Mouse (Mus musculus) megakaryocyte, embryonic 14.5 days (primary cell): ENCODE data around the gene Gpt2.

Experiments used
- FLI1 ChIP-seq: IDR thresholded peaks from 2 replicates; pipeline ENCODE4 v1.6.1; 2012; ENCODE audit warnings: low read length, inconsistent platforms, mixed read lengths
- GATA1 ChIP-seq: IDR thresholded peaks from 3 replicates; pipeline ENCODE4 v1.6.1; 2012; ENCODE audit warnings: mixed read lengths, low read length, inconsistent platforms, borderline replicate concordance

DNA sequence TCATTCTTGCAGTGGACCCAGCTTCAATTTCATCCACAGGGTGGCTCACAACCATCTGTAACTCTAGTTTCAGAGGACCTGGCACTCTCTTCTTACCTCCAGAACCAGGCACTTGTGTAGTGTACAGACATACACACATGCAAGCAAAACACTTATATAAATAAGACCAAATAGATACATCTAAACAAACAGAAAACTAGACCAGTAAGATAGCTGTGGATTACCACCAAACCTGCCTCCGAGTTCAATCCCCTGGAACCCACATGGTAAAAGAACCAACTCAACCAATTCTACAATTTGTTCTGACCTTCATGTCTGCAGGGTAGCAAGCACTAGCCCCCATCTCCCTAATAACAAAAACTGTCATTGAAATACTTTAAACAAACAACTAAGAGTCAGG, 59.6 kb downstream of the Gpt2 start:
- no peak for TF ChIP-seq GATA1
- TF ChIP-seq FLI1 = no peak
